ENCODE assay signal across 8 mouse cellular contexts in the genomic region with DNA sequence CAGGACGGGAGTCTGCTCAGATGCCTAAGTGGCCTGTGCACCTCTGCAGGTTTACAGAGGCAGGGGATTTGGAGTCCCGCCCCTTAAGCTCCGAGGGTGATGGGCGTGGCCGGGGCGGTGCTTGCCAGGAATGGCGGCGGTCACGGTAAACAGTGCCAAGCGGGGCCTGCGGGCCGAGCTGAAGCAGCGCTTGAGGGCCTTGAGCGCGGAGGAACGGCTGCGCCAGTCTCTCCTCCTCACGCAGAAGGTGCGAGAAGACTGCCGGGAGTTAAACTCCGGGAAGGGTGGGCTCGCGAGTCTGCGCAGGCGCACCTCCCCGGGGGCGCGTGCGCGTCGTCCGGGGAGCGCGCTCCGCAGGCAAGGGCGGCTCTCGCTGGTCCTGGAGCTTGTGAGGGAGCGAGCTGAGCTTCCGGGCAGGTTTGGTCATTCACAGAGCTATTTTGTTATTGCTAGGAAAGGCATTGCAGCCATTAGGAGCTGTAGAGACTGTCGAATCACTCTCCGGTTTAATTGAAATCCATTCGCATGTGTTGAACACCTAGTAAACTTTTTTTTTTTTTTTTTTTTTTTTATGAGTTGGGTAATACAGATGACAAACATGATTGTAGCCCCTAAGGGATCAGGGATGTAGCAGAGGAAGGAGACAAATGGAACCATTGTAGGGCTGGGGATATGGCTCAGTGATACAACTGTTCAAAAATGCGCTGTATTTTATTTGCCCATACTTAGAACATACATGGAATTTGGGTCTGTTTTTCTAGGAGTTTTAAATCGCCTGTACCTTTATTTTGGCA. TPM values are rescaled to one million over a fixed set of nuclear protein-coding genes. Genes with fewer than 3 reads are reported as not detected.
DNase-seq lines count a peak whose midpoint lies in the region; ATAC-seq and TF ChIP-seq lines count a peak whose summit lies in the region.
"Not testable (repeated sequence)": the region's sequence is repeated elsewhere in the genome, so short reads cannot be mapped to it uniquely, and the experiment has no call there.

No protein-coding gene starts in this region.

- peak; percentile 86 for DNase-seq in adrenal gland, adult 8-10 months
- DNase-seq in heart, adult 2 months: peak; percentile 94 to 95
- peak; percentile 94 for DNase-seq in kidney, adult 11 months
- DNase-seq in left cerebral cortex, postnatal 25 days (ENCODE audit: low spot score in 2 of 2): peak; percentile 94 to 98
- DNase-seq in right cerebral cortex, postnatal 25 days: peak; percentile 95
- DNase-seq in urinary bladder, postnatal 4 days (ENCODE audit: low spot score in 2 of 2): peak; percentile 79 to 88

- not testable (repeated sequence) for H3K36me3 ChIP-seq in embryonic facial prominence, embryonic 13.5 days; heart, adult 2 months (ENCODE audit: control insufficient read depth, insufficient read depth, low read length)

- WGBS in embryonic facial prominence, embryonic 13.5 days: 9% methylated on average over 5 of the region's 44 CpGs
- 3% methylated on average over 18 of the region's 44 CpGs for WGBS in heart, adult 2 months

- H3K27me3 ChIP-seq in embryonic facial prominence, embryonic 13.5 days; heart, adult 2 months (ENCODE audit: control insufficient read depth, insufficient read depth, low read length): not testable (repeated sequence)

- TF ChIP-seq CTCF in heart, adult 2 months (IDR thresholded peaks at IDR 0.05): not testable (repeated sequence)

- TF ChIP-seq POLR2A in heart, adult 2 months (IDR thresholded peaks at IDR 0.05; ENCODE audit: insufficient read depth, low read depth, low read length): not testable (repeated sequence)

- H3K27ac ChIP-seq in embryonic facial prominence, embryonic 13.5 days: peak overlapping the region; percentile 62; the same call in 1 of the 2 replicates
- peak overlapping the region; percentile 93 for H3K27ac ChIP-seq in heart, adult 2 months

- H3K9me3 ChIP-seq in embryonic facial prominence, embryonic 13.5 days: not testable (repeated sequence)

- H3K9ac ChIP-seq in embryonic facial prominence, embryonic 13.5 days: peak overlapping the region; percentile 27; the same call in 1 of the 2 replicates
- H3K9ac ChIP-seq in heart, adult 2 months (ENCODE audit: low read depth, low read length): peak overlapping the region; percentile 57

- peak overlapping the region; percentile 43 for H3K4me3 ChIP-seq in embryonic facial prominence, embryonic 13.5 days
- peak overlapping the region; percentile 53 for H3K4me3 ChIP-seq in heart, adult 2 months

- ATAC-seq in embryonic facial prominence, embryonic 13.5 days (ENCODE audit: insufficient number of reproducible peaks, insufficient read depth, low FRiP score, low TSS enrichment, low read depth): peak; percentile 89
- peak; percentile 94 for ATAC-seq in megakaryocyte-erythroid progenitor cell, adult 5-6 weeks (replicated peaks; ENCODE audit: low FRiP score, low TSS enrichment, poor library complexity, severe bottlenecking)

- H3K4me1 ChIP-seq in embryonic facial prominence, embryonic 13.5 days; heart, adult 2 months (ENCODE audit: control insufficient read depth, insufficient read depth, low read length): not testable (repeated sequence)

- peak overlapping the region; percentile 54 for H3K4me2 ChIP-seq in embryonic facial prominence, embryonic 13.5 days

- intact Hi-C loops in heart, adult 2 months (cut with DNase I); left cerebral cortex, postnatal 25 days (cut with DNase I): not testable (repeated sequence)

- H3K79me2 ChIP-seq in heart, adult 2 months (replicated peaks; ENCODE audit: control insufficient read depth, insufficient read depth, low read length): not testable (repeated sequence)

- not testable (repeated sequence) for TF ChIP-seq EP300 in heart, adult 2 months (IDR thresholded peaks at IDR 0.05; ENCODE audit: insufficient read depth, low read depth, low read length)

RNA-seq across cellular contexts. Expression of a gene that starts 0.8 kb away (rescaled TPM):
- total RNA-seq in adrenal gland, adult 8-10 months (2022): 10 to 100 TPM; 39.1 to 51.1 (median 41.8) TPM
- 31.1 and 37.2 TPM in 2 replicates for polyA plus RNA-seq in embryonic facial prominence, embryonic 13.5 days (2015; fragmentation: Nextera tagmentation; extraction: Ambion mirVana)
- total RNA-seq in heart, adult 2 months (2021): 10 to 100 TPM; 15.1 to 22.2 TPM
- polyA plus RNA-seq in heart, adult 2 months (2012; rRNA removed): 6.3 and 8.7 TPM in 2 replicates
- total RNA-seq in left cerebral cortex, postnatal 25 days (2021): 10 to 100 TPM; 30.4 to 42.3 TPM
- total RNA-seq in megakaryocyte-erythroid progenitor cell, adult 5-6 weeks (2014; fragmentation: Nextera tagmentation): 3.7 and 41.5 TPM in 2 replicates
- 8.1 and 26.7 TPM in 2 replicates for total RNA-seq in megakaryocyte-erythroid progenitor cell, adult 5-6 weeks (2017)

RNA-seq across cellular contexts. Expression of a gene that starts 12.1 kb away (rescaled TPM):
- not detected for total RNA-seq in adrenal gland, adult 8-10 months (2022)
- not detected in 2 replicates for polyA plus RNA-seq in embryonic facial prominence, embryonic 13.5 days (2015; fragmentation: Nextera tagmentation; extraction: Ambion mirVana)
- total RNA-seq in heart, adult 2 months (2021): under 1 TPM in 1 of 2 experiments, not detected in 1; 0.68 TPM
- not detected in 2 replicates for polyA plus RNA-seq in heart, adult 2 months (2012; rRNA removed)
- not detected for total RNA-seq in left cerebral cortex, postnatal 25 days (2021)
- 4.7 TPM in 1 of 2 replicates, not detected in the other for total RNA-seq in megakaryocyte-erythroid progenitor cell, adult 5-6 weeks (2014; fragmentation: Nextera tagmentation)
- not detected in 2 replicates for total RNA-seq in megakaryocyte-erythroid progenitor cell, adult 5-6 weeks (2017)

RNA-seq across cellular contexts. Expression of a gene that starts 12.3 kb away (rescaled TPM):
- total RNA-seq in adrenal gland, adult 8-10 months (2022): 1 to 10 TPM; 3.0 to 8.6 (median 4.8) TPM
- 0.73 and 0.84 TPM in 2 replicates for polyA plus RNA-seq in embryonic facial prominence, embryonic 13.5 days (2015; fragmentation: Nextera tagmentation; extraction: Ambion mirVana)
- under 1 TPM; 0.41 to 0.68 TPM for total RNA-seq in heart, adult 2 months (2021)
- polyA plus RNA-seq in heart, adult 2 months (2012; rRNA removed): 0.82 and 1.8 TPM in 2 replicates
- 1 to 10 TPM in 1 of 2 experiments, under 1 TPM in 1; 0.87 to 1.5 TPM for total RNA-seq in left cerebral cortex, postnatal 25 days (2021)
- total RNA-seq in megakaryocyte-erythroid progenitor cell, adult 5-6 weeks (2014; fragmentation: Nextera tagmentation): not detected in 2 replicates
- not detected in 2 replicates for total RNA-seq in megakaryocyte-erythroid progenitor cell, adult 5-6 weeks (2017)

Comparison
In these comparisons a context has a peak if more than half of its experiments do, and no peak if none do; other contexts are left out.
1. Peak in every context shown above with its lines: DNase-seq, ATAC-seq, H3K4me3 ChIP-seq and H3K27ac ChIP-seq.